Mouse (Mus musculus) brain, embryonic 14.5 days (tissue): ENCODE results near the gene Gramd4. TPM values are rescaled to one million over a fixed set of nuclear protein-coding genes. Genes with fewer than 3 reads are reported as not detected.
A peak's percentile ranks its signal among the peaks of the same experiment; 100 is the strongest.
"Not testable (repeated sequence)": the region's sequence is repeated elsewhere in the genome, so short reads cannot be mapped to it uniquely, and the experiment has no call there.

Experiments used
- DNase-seq: peaks from one replicate; pipeline ENCODE4 v3.0.0-alpha.2; 2011; ENCODE audit warnings: low read depth
- CTCF ChIP-seq: fragments of 200-500 bp; IDR thresholded peaks from 2 replicates; pipeline ENCODE4 v1.5.1; 2012; ENCODE audit warnings: inconsistent platforms, mild to moderate bottlenecking, moderate library complexity, borderline replicate concordance; ENCODE audit not compliant: insufficient read depth, insufficient read length; ENCODE audit errors: extremely low read depth
- POLR2A ChIP-seq: fragments of 200-500 bp; IDR thresholded peaks from 2 replicates; pipeline ENCODE4 v1.6.1; 2012; ENCODE audit warnings: mild to moderate bottlenecking, inconsistent platforms, borderline replicate concordance; ENCODE audit not compliant: poor library complexity, insufficient read depth, insufficient read length, severe bottlenecking; ENCODE audit errors: extremely low read depth
- polyA plus RNA-seq: library from polyadenylated mRNA; depleted of rRNA; stranded (reverse); fragments of >200 nt; gene quantifications from 2 replicates; pipeline ENCODE4 v1.2.3, GENCODE M21; 2012

Gramd4 gene
- polyA plus RNA-seq, 1 experiment, result 64.7 TPM

DNA sequence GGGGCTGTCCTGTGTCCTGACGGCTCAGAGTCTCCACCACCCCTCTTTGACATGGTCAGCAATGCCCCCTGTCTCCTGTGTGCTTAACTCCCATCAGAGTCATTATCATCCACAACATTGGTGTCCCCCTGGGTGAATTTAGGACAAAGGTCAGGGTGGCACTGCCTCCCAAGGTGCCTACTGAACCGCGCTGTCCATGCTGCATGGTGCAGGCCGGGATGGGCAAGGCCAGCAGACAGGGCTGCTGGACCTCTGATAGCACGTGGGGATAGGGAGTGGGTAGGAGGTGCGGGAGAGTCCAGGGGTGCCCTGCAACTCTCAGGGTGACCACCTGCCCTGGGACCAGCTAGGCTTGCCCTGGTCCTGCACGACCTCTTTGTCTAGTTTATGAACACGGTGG lies 89.4 kb downstream of the Gramd4 start:
- TF ChIP-seq POLR2A (no peak), CTCF (no peak)
- no peak for DNase-seq

DNA sequence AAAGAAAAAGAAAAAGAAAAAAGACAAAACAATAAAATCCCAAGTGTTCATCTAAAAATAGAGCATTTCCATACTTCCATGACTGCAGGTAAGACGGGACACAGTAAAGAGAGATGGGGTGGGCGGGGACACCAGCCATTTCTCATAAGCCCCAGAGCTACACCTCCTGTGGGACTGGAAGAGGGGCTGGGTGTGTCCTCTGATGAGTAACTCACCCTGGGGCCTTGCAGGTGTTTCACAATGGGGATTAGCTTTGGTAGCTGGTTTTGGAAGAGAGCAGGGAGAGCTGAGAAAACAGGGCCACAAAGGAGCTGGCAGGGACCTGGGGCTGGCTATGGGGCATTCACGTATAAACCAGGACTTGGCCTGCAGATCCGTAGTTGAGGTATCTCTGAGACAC lies 93.1 kb downstream of the Gramd4 start:
- DNase-seq, result no peak
- TF ChIP-seq CTCF (no peak), POLR2A (no peak)

DNA sequence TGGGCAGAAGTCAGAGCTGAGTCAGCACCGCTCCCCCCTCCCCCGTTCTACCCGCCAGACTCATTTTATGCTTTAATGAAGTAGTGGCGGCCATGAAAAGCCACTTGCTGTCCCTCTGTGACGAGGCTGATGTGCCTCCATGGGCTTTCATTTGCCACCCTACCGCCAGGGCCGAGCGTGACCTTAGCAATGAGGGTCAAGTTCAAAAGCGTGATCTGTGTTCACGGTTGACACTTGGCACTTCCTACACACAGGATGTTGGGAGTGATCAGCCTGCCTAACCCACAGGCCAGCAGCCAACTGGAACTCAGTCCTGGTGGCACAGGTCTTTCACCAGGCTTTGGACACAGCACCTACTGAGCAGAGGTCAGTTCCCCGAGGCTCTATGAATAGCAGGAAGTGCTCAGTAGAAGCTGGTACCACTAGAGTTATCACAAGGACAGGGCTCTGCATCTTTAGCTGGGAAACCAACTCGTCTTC lies 96.0 kb downstream of the Gramd4 start:
- DNase-seq, result peak; percentile 17
- TF ChIP-seq POLR2A, result no peak
- TF ChIP-seq CTCF, result no peak

DNA sequence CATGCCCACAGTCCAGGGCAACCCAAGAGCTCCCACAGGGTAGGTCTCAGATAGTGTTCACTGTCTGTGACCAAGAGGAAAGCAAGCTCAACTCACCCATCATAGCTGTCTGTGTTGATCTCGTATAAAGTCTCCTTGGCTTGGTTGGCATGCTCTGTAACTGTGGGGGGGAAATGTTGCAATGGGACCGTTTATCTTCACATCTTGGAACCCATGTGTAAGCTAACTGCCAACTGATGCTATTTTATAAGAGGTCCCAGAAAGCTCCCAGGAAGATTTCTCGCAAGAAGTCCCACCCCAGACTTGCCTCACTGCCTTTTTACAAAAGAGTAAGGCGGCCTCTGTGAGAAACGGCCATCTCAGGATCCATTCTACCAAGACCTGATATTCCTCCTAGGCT lies 99.0 kb downstream of the Gramd4 start:
- TF ChIP-seq CTCF, result no peak
- TF ChIP-seq POLR2A, result no peak
- DNase-seq, result no peak

DNA sequence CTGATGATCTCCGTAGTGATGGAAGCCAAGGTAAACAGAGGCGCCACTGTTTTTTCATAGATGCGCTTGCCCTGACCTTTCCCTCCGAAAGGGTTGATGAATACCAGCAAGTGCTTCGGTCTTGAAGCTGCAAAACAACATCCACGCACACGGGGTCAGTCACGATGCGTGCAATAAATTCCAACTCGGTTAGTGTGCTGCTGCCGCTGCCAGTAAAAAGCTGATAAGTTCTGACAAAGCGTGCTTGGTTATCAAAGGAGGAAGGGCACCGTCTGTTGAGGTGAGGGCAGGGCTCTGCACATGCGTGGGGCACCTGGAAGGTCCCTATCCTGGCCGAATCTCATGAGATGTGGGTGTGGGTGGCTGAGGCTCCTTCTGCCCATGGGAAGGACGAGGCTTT lies 101.6 kb downstream of the Gramd4 start:
- no peak for DNase-seq
- peak; percentile 28; the same call in 1 of the 2 replicates for TF ChIP-seq CTCF
- no peak for TF ChIP-seq POLR2A

DNA sequence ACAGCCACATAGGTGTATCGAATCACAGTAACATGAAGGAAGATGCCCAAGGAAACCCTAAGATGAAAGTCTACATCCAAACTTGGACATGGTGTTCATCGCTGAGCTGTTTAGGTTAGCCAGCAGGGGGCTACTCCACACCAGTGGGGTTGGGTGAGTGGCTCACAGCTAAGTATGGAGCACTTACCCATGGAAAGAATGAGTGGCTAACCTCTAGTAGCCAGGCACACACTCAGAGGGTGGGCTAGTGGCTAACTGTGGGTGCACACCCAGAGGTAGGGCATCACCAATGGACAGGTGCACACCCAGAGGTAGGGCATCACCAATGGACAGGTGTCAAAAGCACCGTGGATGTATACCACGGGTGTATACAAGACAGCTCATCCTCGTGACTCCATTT lies 102.2 kb downstream of the Gramd4 start:
- no peak for DNase-seq
- no peak for TF ChIP-seq POLR2A
- no peak; the same call in 1 of the 2 replicates for TF ChIP-seq CTCF

DNA sequence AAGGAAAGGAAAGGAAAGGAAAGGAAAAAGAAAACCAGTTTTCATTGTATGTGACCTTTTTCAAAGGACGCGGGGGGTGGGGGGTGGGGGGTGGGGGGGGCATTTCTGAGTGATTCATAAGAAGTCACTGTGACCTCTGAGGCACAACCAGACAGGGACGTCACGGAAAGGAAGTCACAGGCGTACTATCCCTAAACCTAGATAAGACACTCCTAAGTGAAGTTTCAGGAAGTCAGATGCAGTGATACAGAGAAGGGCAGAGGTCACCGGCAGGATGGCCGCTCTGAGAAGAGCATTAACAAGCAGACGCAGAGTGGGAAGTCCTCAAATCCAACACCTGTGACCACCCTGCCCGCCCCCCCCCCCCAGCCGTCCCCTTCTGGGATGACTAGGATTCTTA lies 103.4 kb downstream of the Gramd4 start:
- TF ChIP-seq POLR2A, result no peak
- no peak for DNase-seq

DNA sequence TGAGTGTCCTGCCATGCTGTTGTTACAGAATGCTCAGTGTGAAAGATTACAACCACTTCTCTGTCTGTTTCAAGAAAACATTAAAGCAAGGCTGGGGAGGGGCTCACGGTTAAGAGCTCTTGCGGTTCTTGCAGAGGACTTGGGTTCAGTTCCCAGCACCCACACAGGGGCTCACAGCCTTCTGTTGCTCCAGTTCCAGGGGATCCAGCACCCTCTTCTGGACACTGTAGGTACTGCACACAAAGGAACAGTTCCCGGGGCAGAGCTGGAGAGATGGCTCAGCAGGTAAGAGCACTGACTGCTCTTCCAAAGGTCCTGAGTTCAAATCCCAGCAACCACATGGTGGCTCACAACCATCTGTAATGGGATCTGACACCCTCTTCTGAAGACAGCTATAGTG lies 104.3 kb downstream of the Gramd4 start:
- TF ChIP-seq CTCF, result peak; percentile 27; the same call in 1 of the 2 replicates
- DNase-seq, result not testable (repeated sequence)

DNA sequence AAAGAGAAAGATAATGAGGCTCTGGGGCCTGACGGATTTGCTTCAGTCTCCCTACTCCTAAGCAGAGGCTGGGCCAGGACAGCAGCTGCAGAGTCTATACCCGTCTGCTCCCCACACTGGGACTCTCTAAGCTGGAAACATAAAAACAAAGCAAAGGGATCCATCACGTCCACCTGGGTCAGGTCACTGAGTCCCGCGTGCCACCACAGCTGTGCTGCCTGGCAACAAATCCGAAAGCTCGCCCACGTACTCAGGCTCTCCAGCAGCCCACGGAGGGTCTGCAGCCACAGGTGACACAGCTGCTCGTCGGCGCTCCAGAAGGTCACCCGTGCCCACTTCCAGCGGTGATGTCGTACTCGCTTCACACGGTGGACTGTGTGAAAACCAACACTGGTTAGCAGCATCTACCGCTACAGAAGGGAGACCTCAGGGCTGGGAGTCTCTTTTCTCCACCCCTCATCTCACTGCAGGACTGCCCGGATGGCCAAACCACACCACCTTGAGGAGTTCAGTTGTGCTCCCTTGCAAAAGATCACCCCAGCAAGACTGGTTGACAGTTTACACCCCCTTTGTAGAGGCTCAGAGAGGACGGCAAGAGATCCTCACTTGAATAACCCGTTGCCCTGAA lies 107.3 kb downstream of the Gramd4 start:
- DNase-seq, result peak; percentile 47
- no peak for TF ChIP-seq CTCF
- no peak for TF ChIP-seq POLR2A

DNA sequence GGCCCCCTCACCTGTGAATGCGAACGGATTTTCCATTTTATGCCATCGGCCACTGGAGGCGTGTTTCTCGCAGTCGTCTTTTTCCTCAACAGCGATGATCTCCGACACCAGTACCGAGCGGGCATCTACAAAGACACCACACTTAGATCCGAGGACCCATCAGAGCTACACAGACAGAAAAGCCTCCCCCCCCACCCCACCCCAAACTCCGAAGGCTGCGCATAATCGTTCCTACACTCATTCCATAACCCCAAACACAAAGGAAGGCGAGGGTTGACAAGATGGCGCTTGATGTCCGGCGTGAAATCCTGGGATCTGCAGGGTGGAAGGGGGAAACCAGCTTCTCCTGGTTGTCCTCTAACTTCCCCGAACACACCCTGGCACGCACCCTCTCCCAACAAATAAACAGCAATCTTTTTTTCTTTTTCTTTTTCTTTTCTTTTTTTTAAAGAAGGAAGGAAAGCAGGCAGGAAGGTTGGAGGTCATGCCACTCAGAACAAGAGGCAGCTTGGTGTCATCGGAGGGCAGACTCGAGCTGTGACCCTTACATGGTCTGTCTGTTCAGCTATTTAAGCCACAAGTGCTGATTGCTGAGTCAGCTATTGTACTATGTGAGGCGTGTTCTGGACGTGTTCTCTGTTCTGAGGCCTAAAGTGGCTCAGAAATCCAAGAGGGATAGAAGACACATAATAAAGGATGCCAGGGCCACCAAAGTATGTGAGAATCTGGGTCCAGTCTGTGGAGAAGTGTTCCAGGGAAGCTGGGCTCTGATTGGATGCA lies 108.5 kb downstream of the Gramd4 start:
- no peak for DNase-seq

DNA sequence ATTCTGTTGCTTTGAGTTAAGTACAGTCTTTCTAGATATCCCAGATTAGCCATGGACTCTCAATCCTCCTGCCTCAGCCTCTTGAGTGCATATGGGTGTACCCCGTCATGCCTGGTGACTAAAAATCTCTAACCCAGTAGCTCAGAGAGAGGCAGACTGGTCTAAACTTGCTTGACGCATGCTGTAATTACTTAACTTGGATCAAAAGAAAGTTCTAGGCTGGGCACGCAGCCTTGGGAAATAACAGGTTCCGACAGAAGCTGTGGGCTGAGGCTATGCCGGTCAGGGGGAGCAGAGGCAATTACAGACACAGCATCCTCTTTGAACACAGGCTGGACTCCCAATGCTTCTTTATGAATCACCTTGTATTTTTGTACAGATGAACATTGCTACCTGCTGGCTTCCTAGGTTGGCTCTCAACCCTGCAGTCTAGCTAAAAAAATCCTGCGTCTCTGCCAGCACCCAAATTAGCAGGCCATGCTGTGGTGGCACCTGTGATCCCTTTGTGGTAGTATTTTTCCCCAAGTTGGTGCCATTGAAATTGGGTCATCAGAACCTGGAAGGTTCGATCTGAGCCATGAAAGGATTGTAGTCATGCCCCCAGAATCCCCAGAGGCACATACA lies 109.6 kb downstream of the Gramd4 start:
- TF ChIP-seq CTCF, result no peak
- TF ChIP-seq POLR2A, result no peak
- no peak for DNase-seq

More for the DNA sequence above, 108.5 kb downstream of the Gramd4 start:
- TF ChIP-seq POLR2A, result no peak
- no peak for TF ChIP-seq CTCF
